Mouse (Mus musculus): Measurements from ENCODE around the gene Minpp1.

GRCm38 (mm10) chr19:32547396-32547795 lies 61.8 kb downstream of the Minpp1 start:
- TF ChIP-seq CTCF (IDR thresholded peaks at IDR 0.05; ENCODE audit: low read depth, low read length) (no peak), POLR2A (IDR thresholded peaks at IDR 0.05; ENCODE audit: extremely low read depth, insufficient read depth, low read length) (no peak)

Data from liver, adult 2 months (tissue).